Mouse (Mus musculus) cerebellum, adult 11-12 months (tissue): ENCODE results near the gene Ntng2.

ENCODE experiments used
- DNase-seq: peaks from one replicate; pipeline ENCODE4 v3.0.0; 2022

Ntng2 gene

DNA sequence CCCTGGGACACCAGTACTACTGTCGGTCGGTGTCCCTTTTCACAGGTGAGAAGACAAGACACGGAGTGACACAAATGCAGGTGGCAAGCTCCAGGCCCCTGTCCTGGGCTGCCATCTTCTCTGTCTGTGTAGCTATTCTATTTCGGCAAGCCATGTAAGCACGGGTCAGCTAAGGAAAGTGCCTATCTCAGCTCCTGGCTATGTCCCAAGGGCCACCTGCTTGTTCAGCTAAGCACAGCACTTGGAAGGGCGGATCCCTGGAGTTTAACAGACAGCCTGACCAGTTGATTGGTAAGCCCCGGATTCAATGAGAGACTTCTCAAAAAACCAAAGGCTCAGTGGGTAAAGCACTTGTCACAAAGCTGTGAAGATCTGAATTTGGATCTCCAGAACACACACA is 62.4 kb downstream of the Ntng2 start:
- DNase-seq: no peak

DNA sequence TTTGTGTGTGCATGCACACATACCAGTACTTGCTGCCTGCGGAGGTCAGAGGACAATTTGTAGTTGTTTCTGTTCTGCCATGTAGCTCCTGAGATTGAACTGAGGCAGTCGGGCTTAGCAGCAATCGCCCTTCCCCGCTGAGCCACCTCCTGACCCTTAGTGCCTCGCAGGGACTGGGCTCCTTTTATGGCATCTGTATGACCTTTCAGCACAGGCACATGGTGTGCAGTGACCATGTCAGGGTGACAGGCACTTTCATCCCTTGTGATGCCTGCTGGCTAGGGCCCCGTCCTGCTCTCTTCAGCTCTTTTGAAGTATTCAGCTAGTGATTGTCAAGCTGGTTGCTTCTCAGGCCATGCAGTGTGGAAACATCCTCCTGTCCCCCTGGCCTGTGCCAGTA is 66.6 kb downstream of the Ntng2 start:
- DNase-seq: no peak

DNA sequence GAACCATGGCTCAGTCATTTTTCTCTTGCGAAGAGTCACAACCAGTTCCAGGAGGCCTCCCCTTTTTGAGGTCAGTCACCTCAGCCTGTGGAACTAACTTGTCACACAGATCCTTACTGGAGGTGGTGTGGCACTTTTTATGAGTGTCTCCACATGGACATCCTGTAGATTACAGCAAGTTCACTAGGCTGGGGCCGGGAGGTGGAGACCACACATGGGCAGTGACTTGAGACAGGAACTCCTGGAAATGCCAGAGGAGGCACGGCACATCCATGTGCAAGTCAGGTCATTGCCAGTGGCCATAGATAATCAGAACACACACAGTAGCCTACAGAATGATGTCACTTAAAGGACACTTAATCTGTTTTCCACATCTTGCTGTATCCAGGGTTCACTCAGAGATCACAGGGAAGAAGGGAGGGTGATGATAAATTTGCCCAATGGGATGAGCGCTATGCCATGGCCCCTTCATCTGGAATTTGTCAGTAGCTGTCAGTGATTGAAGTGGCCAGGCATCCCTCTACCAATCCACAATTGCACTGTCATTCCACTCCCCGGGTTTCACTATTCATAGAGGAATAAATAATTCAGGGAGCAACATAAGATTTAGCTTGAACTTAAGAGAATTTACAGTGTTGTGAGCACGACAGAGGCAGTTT is 69.4 kb downstream of the Ntng2 start:
- no peak for DNase-seq

DNA sequence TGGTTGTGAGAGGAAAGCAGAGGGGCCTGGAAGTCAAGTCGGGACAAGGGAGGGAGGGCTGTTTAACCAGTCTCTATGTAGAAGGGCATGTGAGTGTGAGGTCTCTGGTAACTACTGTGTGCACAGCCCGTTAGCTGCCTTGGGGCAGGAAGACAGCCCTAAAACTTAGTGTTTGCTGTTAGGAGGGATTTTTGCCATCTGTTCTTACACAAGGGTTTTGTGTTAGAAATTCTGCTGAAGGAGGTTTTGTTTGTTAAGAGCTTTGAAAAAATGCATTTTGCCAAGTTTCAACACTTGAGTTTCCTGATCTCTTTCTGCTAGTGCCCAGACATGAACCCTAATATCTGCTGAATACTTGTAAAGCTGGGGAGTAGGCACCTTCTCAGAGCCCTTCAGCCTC is 71.7 kb downstream of the Ntng2 start:
- DNase-seq: no peak

DNA sequence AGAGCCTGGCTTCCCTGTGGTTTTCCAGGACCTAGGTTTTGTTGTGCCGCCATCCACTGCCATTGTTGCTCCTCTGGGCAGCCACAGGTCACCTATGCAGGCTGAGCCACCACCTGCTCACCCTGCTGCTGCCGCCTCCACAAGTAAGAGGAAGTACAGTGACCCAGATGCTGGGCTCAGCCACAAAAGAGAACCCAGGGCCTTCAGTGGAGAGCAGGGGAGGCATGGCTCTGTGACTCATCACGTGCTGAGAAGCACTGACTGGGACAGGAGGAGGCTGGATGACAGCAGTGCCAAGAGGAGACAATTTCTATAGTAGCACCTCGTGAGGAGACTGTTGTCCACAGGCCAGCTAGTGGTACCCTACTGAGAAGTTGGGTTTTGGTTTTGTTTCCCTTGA is 73.0 kb downstream of the Ntng2 start:
- DNase-seq: no peak

DNA sequence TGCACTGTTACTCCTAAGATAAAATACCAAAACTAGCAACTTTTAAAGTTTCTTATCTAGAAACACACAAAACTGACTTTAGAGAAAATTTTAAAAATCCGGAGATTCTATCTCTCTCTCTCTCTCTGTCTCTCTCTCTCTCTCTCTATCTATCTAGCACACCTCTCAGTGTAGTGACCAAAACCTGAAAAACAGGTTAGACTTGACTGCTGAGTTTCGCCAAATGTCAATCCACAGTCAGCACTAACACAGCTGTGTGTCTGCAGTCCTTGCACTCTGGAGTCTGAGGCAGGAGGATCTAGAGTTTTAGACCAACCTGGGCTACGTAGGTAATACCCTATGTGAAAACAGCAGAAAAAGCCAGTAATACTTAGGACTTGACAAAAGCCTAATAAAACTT is 77.9 kb downstream of the Ntng2 start:
- no peak for DNase-seq

DNA sequence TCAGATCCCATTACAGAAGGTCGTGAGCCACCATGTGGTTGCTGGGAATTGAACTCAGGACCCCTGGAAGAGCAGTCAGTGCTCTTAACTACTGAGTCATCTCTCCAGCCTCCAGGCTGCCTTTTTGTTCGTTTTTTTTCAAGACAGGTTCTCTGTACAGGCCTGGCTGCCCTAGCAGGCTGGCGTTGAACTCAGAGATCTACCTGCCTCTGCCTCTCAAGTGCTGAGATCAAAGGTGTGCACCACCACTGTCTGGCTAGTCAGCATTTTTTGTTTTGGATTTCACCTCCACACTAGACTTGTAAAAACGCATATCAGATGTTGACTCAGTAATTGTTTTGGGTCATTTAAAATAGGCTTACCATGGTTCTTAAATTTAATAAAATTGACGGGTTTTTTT is 84.7 kb downstream of the Ntng2 start:
- DNase-seq: no peak

DNA sequence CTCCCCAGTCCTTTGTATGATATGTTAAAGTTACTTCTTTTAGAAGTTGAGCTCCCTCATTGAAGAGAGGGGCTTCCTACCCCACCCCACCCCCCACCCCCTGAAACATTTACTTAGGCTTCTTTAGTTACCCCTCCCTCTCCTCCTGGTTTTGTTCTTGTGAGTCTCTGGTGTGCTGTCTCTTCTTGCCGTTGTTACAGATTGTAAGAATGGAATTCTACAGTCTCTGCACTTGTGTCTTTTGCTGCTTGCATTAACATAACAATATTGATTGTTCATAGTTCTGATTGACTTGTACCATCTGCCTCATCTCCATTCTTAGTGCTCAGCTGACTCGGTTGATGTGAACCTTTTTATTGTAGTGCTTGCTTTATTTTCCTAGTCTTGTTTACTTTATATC is 100.9 kb downstream of the Ntng2 start:
- DNase-seq: no peak
